Mouse (Mus musculus) kidney, embryonic 16.5 days (tissue): ENCODE measurements around the gene Focad. TPM values are rescaled to one million over a fixed set of nuclear protein-coding genes. Genes with fewer than 3 reads are reported as not detected.
A peak's percentile ranks its signal among the peaks of the same experiment; 100 is the strongest.
"Not testable (repeated sequence)": the region's sequence is repeated elsewhere in the genome, so short reads cannot be mapped to it uniquely, and the experiment has no call there.

Experiments used
- ATAC-seq: fragments of 200-750 bp; cut with Nextera tagmentation; 2 replicates; pipeline ENCODE4 v1.8.0; 2017; ENCODE audit warnings: moderate TSS enrichment; ENCODE audit not compliant: low FRiP score, low TSS enrichment
- H3K27ac ChIP-seq: fragments of 300-500 bp; sonication (generic); 2 replicates; pipeline ENCODE4 v1.5.1; 2014; ENCODE audit warnings: low read length
- H3K27me3 ChIP-seq: fragments of 300-500 bp; sonication (generic); 2 replicates; pipeline ENCODE4 v1.6.1; 2014; ENCODE audit warnings: low read length, control low read depth, mixed read lengths; ENCODE audit not compliant: insufficient read depth
- H3K36me3 ChIP-seq: fragments of 300-500 bp; sonication (generic); 2 replicates; pipeline ENCODE4 v1.6.1; 2014; ENCODE audit warnings: low read length, control low read depth, mixed read lengths; ENCODE audit not compliant: insufficient read depth
- H3K4me1 ChIP-seq: fragments of 300-500 bp; sonication (generic); 2 replicates; pipeline ENCODE4 v1.6.1; 2014; ENCODE audit warnings: low read length, control low read depth, mixed read lengths; ENCODE audit not compliant: insufficient read depth
- H3K4me2 ChIP-seq: fragments of 300-500 bp; sonication (generic); replicated peaks from 2 replicates; pipeline ENCODE4 v1.6.1; 2014; ENCODE audit warnings: low read depth, low read length
- H3K4me3 ChIP-seq: fragments of 300-500 bp; sonication (generic); 2 replicates; pipeline ENCODE4 v1.5.1; 2014; ENCODE audit warnings: mild to moderate bottlenecking, low read length
- H3K9ac ChIP-seq: fragments of 300-500 bp; sonication (generic); replicated peaks from 2 replicates; pipeline ENCODE4 v1.6.1; 2014; ENCODE audit warnings: low read length
- H3K9me3 ChIP-seq: fragments of 300-500 bp; sonication (generic); 2 replicates; pipeline ENCODE4 v1.6.1; 2016; ENCODE audit warnings: low read length, control low read depth
- WGBS: fragments of 180-500 bp; shearing (Covaris S2); extraction: QIAGEN DNeasy Blood & Tissue Kit; methylation state at CpG from one replicate; pipeline ENCODE4 v1.1.7; 2014; 5-methylcytosine and 5-hydroxymethylcytosine counted together
- polyA plus RNA-seq: library from polyadenylated mRNA; unstranded; fragments of >200 nt; fragmentation: Nextera tagmentation; extraction: Ambion mirVana; gene quantifications from 2 replicates; pipeline ENCODE4 v1.2.1, GENCODE M21; 2015

The Focad gene
- polyA plus RNA-seq, 1 experiment from 2014 or later: 15.5 TPM

DNA sequence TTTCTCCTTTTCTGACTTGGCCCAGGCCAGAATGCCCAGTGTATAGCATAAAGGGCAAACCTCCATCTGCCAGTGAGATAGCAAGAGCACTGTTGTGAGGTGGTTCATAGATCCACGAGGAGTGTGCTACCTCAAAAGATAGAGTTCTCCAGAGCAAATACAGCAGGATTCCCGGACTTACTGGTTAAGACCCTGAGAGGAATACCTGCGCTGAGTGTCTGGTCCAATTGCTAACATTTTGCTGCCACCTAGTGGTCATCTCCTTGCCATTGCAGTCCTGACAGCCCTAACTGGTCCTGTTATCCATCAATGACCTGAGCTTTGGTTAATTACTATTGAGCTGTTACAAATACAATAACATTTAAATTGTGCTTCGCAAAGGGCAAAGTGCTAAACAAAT is 256.5 kb downstream of the Focad start:
- no peak overlapping the region for H3K27ac ChIP-seq
- no peaks in the 10 kb centered on the region for H3K9me3 ChIP-seq
- WGBS: 4% methylated on average over 4 of the region's 4 CpGs
- no peak overlapping the region for H3K9ac ChIP-seq
- H3K4me2 ChIP-seq: no peak overlapping the region
- no peaks in the 10 kb centered on the region for H3K27me3 ChIP-seq
- no peak overlapping the region for H3K4me3 ChIP-seq
- H3K36me3 ChIP-seq: no peaks in the 10 kb centered on the region
- H3K4me1 ChIP-seq: no peaks in the 10 kb centered on the region
- ATAC-seq: peak; percentile 71; the same call in 1 of the 2 replicates

- Histone ChIP-seq H3K36me3 (0 out of 2 replicates have a peak, but pooled peaks cover 5% of the 10 kb centered on the region), H3K27me3 (no peaks in the 10 kb centered on the region), H3K9ac (no peak overlapping the region), H3K27ac (no peak overlapping the region), H3K4me3 (no peak overlapping the region), H3K4me1 (no peaks in the 10 kb centered on the region), H3K4me2 (no peak overlapping the region), H3K9me3 (no peaks in the 10 kb centered on the region)
- WGBS: 71% methylated on average over 2 of the region's 2 CpGs
- no peak for ATAC-seq
Observed at GRCm38 (mm10) chr4:88356652-88357051, 262.2 kb downstream of the Focad start.

GRCm38 (mm10) chr4:88357431-88357830 is 263.0 kb downstream of the Focad start:
- ATAC-seq: no peak
- no peaks in the 10 kb centered on the region for H3K27me3 ChIP-seq
- no peaks in the 10 kb centered on the region for H3K9me3 ChIP-seq
- no peak overlapping the region for H3K27ac ChIP-seq
- H3K4me1 ChIP-seq: no peaks in the 10 kb centered on the region
- no peak overlapping the region for H3K4me3 ChIP-seq
- no peak overlapping the region for H3K9ac ChIP-seq
- 0 out of 2 replicates have a peak, but pooled peaks cover 5% of the 10 kb centered on the region for H3K36me3 ChIP-seq
- 87% methylated on average over 3 of the region's 3 CpGs for WGBS
- no peak overlapping the region for H3K4me2 ChIP-seq

- Histone ChIP-seq H3K36me3 (no peaks in the 10 kb centered on the region), H3K9ac (no peak overlapping the region), H3K27me3 (no peaks in the 10 kb centered on the region), H3K9me3 (no peaks in the 10 kb centered on the region), H3K27ac (no peak overlapping the region), H3K4me1 (no peaks in the 10 kb centered on the region), H3K4me2 (no peak overlapping the region), H3K4me3 (no peak overlapping the region)
- ATAC-seq: no peak
- 72% methylated on average over 6 of the region's 6 CpGs for WGBS
Observed at GRCm38 (mm10) chr4:88369951-88370350, 275.5 kb downstream of the Focad start.

GRCm38 (mm10) chr4:88370819-88371218 is 276.4 kb downstream of the Focad start:
- Histone ChIP-seq H3K27me3 (no peaks in the 10 kb centered on the region), H3K9ac (no peak overlapping the region), H3K4me1 (no peaks in the 10 kb centered on the region), H3K4me3 (no peak overlapping the region), H3K36me3 (no peaks in the 10 kb centered on the region), H3K4me2 (no peak overlapping the region), H3K27ac (no peak overlapping the region), H3K9me3 (no peaks in the 10 kb centered on the region)
- no peak for ATAC-seq
- WGBS: 89% methylated on average over 8 of the region's 8 CpGs

- ATAC-seq: no peak
- 80% methylated on average over 18 of the region's 18 CpGs for WGBS
Observed at GRCm38 (mm10) chr4:88372293-88373224, 278.1 kb downstream of the Focad start.

GRCm38 (mm10) chr4:88390036-88390435 is 295.6 kb downstream of the Focad start:
- ATAC-seq: no peak
- WGBS: 78% methylated on average over 1 of the region's 1 CpGs
- Histone ChIP-seq H3K9ac (no peak overlapping the region), H3K4me3 (no peak overlapping the region), H3K36me3 (no peaks in the 10 kb centered on the region), H3K4me1 (no peaks in the 10 kb centered on the region), H3K4me2 (no peak overlapping the region), H3K27me3 (no peaks in the 10 kb centered on the region), H3K27ac (no peak overlapping the region), H3K9me3 (no peaks in the 10 kb centered on the region)

More at GRCm38 (mm10) chr4:88372293-88373224, 278.1 kb downstream of the Focad start:
- H3K27ac ChIP-seq: no peak overlapping the region
- no peaks in the 10 kb centered on the region for H3K27me3 ChIP-seq
- no peak overlapping the region for H3K9ac ChIP-seq
- no peaks in the 10 kb centered on the region for H3K4me1 ChIP-seq
- H3K9me3 ChIP-seq: no peaks in the 10 kb centered on the region
- no peak overlapping the region for H3K4me2 ChIP-seq
- H3K36me3 ChIP-seq: no peaks in the 10 kb centered on the region
- H3K4me3 ChIP-seq: no peak overlapping the region

GRCm38 (mm10) chr4:88390596-88390995 is 296.2 kb downstream of the Focad start:
- H3K27me3 ChIP-seq, H3K4me1 ChIP-seq, ATAC-seq, H3K27ac ChIP-seq, H3K9ac ChIP-seq, H3K36me3 ChIP-seq, H3K4me2 ChIP-seq, H3K9me3 ChIP-seq, H3K4me3 ChIP-seq: not testable (repeated sequence)
- WGBS: 100% methylated on average over 1 of the region's 1 CpGs

DNA sequence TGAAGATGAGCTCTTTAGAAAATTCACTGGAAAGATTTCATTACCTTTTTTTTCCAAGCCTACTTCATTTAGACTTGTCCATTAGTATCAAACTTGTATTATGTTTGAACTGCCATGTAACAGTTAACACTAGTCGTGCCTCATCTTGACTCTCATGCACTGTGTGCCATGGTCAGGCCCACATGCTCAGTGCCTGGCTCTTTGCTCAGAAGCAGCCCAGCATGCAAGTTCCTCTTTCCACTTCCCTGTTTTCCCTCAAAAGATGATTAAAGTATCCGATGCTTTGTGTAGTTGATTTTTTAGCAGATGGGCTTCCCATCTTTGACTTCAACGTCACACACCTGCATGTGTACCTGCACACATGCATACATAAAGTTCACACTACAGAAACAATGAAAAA is 301.3 kb downstream of the Focad start:
- Histone ChIP-seq H3K9ac (no peak overlapping the region), H3K4me3 (no peak overlapping the region), H3K4me1 (0 out of 2 replicates have a peak, but pooled peaks cover 4% of the 10 kb centered on the region), H3K36me3 (no peaks in the 10 kb centered on the region), H3K4me2 (no peak overlapping the region), H3K27ac (no peak overlapping the region), H3K27me3 (no peaks in the 10 kb centered on the region), H3K9me3 (no peaks in the 10 kb centered on the region)
- ATAC-seq: no peak
- 81% methylated on average over 3 of the region's 3 CpGs for WGBS

GRCm38 (mm10) chr4:88396995-88397521 is 302.6 kb downstream of the Focad start:
- H3K9me3 ChIP-seq: no peaks in the 10 kb centered on the region

More at GRCm38 (mm10) chr4:88396995-88397521, 302.6 kb downstream of the Focad start:
- Histone ChIP-seq H3K4me1 (0 out of 2 replicates have a peak, but pooled peaks cover 6% of the 10 kb centered on the region), H3K9ac (no peak overlapping the region), H3K4me3 (no peak overlapping the region), H3K4me2 (no peak overlapping the region), H3K27ac (no peak overlapping the region), H3K36me3 (no peaks in the 10 kb centered on the region), H3K27me3 (no peaks in the 10 kb centered on the region)
- no peak for ATAC-seq
- 75% methylated on average over 6 of the region's 6 CpGs for WGBS
